Mouse (Mus musculus) CH12.LX (cell line): ENCODE results near the gene Gm20716. TPM values are rescaled to one million over a fixed set of nuclear protein-coding genes. Genes with fewer than 3 reads are reported as not detected.
A peak's percentile ranks its signal among the peaks of the same experiment; 100 is the strongest.

Experiments
- DNase-seq: peaks from one replicate; pipeline ENCODE4 v3.0.0-alpha.2; 2013; ENCODE audit errors: extremely low read depth
- H3K27ac ChIP-seq: 2 replicates; pipeline ENCODE4 v1.5.1; 2012; ENCODE audit warnings: low read depth, mild to moderate bottlenecking, control low read depth, moderate library complexity; ENCODE audit not compliant: insufficient read depth
- H3K27me3 ChIP-seq: replicated peaks from 2 replicates; pipeline ENCODE3; 2012; ENCODE audit warnings: inconsistent platforms
- H3K36me3 ChIP-seq, 2 experiments: replicated peaks in 1 of 2; 2 replicates each; pipeline versions ENCODE3 to v1.6.1; 2012; ENCODE audit warnings: inconsistent platforms in 1 of 2, low read length in 1 of 2, mild to moderate bottlenecking in 1 of 2, mixed read lengths in 1 of 2, moderate library complexity in 1 of 2; ENCODE audit not compliant: control insufficient read depth in 1 of 2, insufficient read depth in 1 of 2
- H3K4me1 ChIP-seq, 2 experiments: 2 replicates each; pipeline ENCODE4 v1.6.1; 2012; ENCODE audit warnings: inconsistent platforms in 1 of 2, moderate library complexity in 1 of 2; ENCODE audit not compliant: insufficient read depth in 2 of 2, control insufficient read depth in 1 of 2
- H3K4me2 ChIP-seq: 2 replicates; pipeline ENCODE4 v1.6.1; 2012; ENCODE audit warnings: low read depth, mild to moderate bottlenecking, control low read depth; ENCODE audit not compliant: poor library complexity, insufficient read depth, severe bottlenecking
- H3K4me3 ChIP-seq, 3 experiments: fragments of 150-350 bp in 1 of 3; sonication (generic) in 1 of 3; replicated peaks in 1 of 3; 2 replicates each; pipeline versions ENCODE3 to v1.5.1; 2011 to 2012; ENCODE audit warnings: low read depth in 2 of 3, low read length in 2 of 3, mild to moderate bottlenecking in 2 of 3, moderate library complexity in 2 of 3, control low read depth in 1 of 3, improper control_type of control experiment in 1 of 3, inconsistent platforms in 1 of 3, mixed read lengths in 1 of 3; ENCODE audit not compliant: poor library complexity in 1 of 3
- H3K79me2 ChIP-seq: replicated peaks from 2 replicates; pipeline ENCODE4 v1.6.1; 2012; ENCODE audit warnings: mild to moderate bottlenecking, moderate library complexity; ENCODE audit not compliant: control insufficient read depth, poor library complexity, insufficient read depth, severe bottlenecking; ENCODE audit errors: extremely low read depth
- H3K9ac ChIP-seq: 2 replicates; pipeline ENCODE4 v1.6.1; 2012; ENCODE audit warnings: low read depth, mild to moderate bottlenecking, control low read depth, moderate library complexity; ENCODE audit not compliant: insufficient read depth
- H3K9me3 ChIP-seq: replicated peaks from 2 replicates; pipeline ENCODE3; 2012; ENCODE audit warnings: low read length, inconsistent platforms, mixed read lengths
- BHLHE40 ChIP-seq: IDR thresholded peaks from 2 replicates; pipeline ENCODE4 v1.6.1; 2011; ENCODE audit warnings: mild to moderate bottlenecking, low read depth, low read length, improper control_type of control experiment
- CHD1 ChIP-seq: IDR thresholded peaks from 2 replicates; pipeline ENCODE4 v1.6.1; 2012; ENCODE audit warnings: low read depth, low read length, improper control_type of control experiment, inconsistent platforms
- CTCF ChIP-seq, 2 experiments: IDR thresholded peaks in 1 of 2; conservative IDR thresholded peaks in 1 of 2; 2 replicates each; pipeline ENCODE4 v1.5.1; 2011 to 2012; ENCODE audit warnings: low read depth in 2 of 2, low read length in 2 of 2, improper control_type of control experiment in 1 of 2, inconsistent platforms in 1 of 2, mild to moderate bottlenecking in 1 of 2, moderate library complexity in 1 of 2
- E2F4 ChIP-seq: IDR thresholded peaks from 2 replicates; pipeline ENCODE4 v1.6.1; 2011; ENCODE audit warnings: low read depth, low read length, improper control_type of control experiment; ENCODE audit not compliant: insufficient replicate concordance
- EP300 ChIP-seq: IDR thresholded peaks from 2 replicates; pipeline ENCODE4 v1.6.1; 2011; ENCODE audit warnings: low read length, improper control_type of control experiment
- ETS1 ChIP-seq: conservative IDR thresholded peaks from 2 replicates; pipeline ENCODE4 v1.6.1; 2012; ENCODE audit warnings: low read depth, mild to moderate bottlenecking, inconsistent platforms, low read length, improper control_type of control experiment, moderate library complexity
- HCFC1 ChIP-seq: IDR thresholded peaks from 2 replicates; pipeline ENCODE4 v1.6.1; 2012; ENCODE audit warnings: low read depth, mild to moderate bottlenecking, inconsistent platforms, low read length, improper control_type of control experiment
- IRF4 ChIP-seq: IDR thresholded peaks from 2 replicates; pipeline ENCODE4 v1.6.1; 2014; ENCODE audit warnings: low read depth, mild to moderate bottlenecking, inconsistent platforms, low read length, improper control_type of control experiment
- JUN ChIP-seq: IDR thresholded peaks from 2 replicates; pipeline ENCODE4 v1.6.1; 2011; ENCODE audit warnings: low read depth, mild to moderate bottlenecking, low read length, improper control_type of control experiment, moderate library complexity; ENCODE audit not compliant: insufficient read depth
- KAT2A ChIP-seq: IDR thresholded peaks from 2 replicates; pipeline ENCODE4 v1.6.1; 2012; ENCODE audit warnings: low read length, improper control_type of control experiment, inconsistent platforms; ENCODE audit not compliant: insufficient replicate concordance
- MAFK ChIP-seq: IDR thresholded peaks from 2 replicates; pipeline ENCODE4 v1.6.1; 2011; ENCODE audit warnings: low read length, improper control_type of control experiment; ENCODE audit not compliant: insufficient replicate concordance
- MAX ChIP-seq: IDR thresholded peaks from 2 replicates; pipeline ENCODE4 v1.6.1; 2011; ENCODE audit warnings: low read length, improper control_type of control experiment
- MAZ ChIP-seq: IDR thresholded peaks from 2 replicates; pipeline ENCODE4 v1.6.1; 2012; ENCODE audit warnings: low read depth, mild to moderate bottlenecking, inconsistent platforms, low read length, improper control_type of control experiment, moderate library complexity
- MXI1 ChIP-seq: IDR thresholded peaks from 2 replicates; pipeline ENCODE4 v1.6.1; 2011; ENCODE audit warnings: mild to moderate bottlenecking, low read depth, low read length, improper control_type of control experiment
- MYC ChIP-seq: IDR thresholded peaks from 2 replicates; pipeline ENCODE4 v1.6.1; 2011; ENCODE audit warnings: low read depth, mild to moderate bottlenecking, improper control_type of control experiment, low read length
- NRF1 ChIP-seq: IDR thresholded peaks from 2 replicates; pipeline ENCODE4 v1.6.1; 2014; ENCODE audit warnings: low read depth, mild to moderate bottlenecking, inconsistent platforms, low read length, improper control_type of control experiment, moderate library complexity
- SIN3A ChIP-seq: IDR thresholded peaks from 2 replicates; pipeline ENCODE4 v1.6.1; 2012; ENCODE audit warnings: low read length, improper control_type of control experiment, inconsistent platforms
- TBP ChIP-seq: conservative IDR thresholded peaks from 2 replicates; pipeline ENCODE4 v1.6.1; 2011; ENCODE audit warnings: low read depth, low read length, improper control_type of control experiment
- UBTF ChIP-seq: IDR thresholded peaks from 2 replicates; pipeline ENCODE4 v1.6.1; 2012; ENCODE audit warnings: low read depth, mild to moderate bottlenecking, inconsistent platforms, low read length, improper control_type of control experiment, moderate library complexity
- USF1 ChIP-seq: IDR thresholded peaks from 2 replicates; pipeline ENCODE4 v1.6.1; 2014; ENCODE audit warnings: low read depth, mild to moderate bottlenecking, inconsistent platforms, low read length, improper control_type of control experiment
- USF2 ChIP-seq: conservative IDR thresholded peaks from 2 replicates; pipeline ENCODE4 v1.6.1; 2011; ENCODE audit warnings: low read depth, low read length, improper control_type of control experiment
- ZC3H11A ChIP-seq: IDR thresholded peaks from 2 replicates; pipeline ENCODE4 v1.6.1; 2012; ENCODE audit warnings: low read depth, mild to moderate bottlenecking, inconsistent platforms, low read length, improper control_type of control experiment
- ZKSCAN1 ChIP-seq: IDR thresholded peaks from 2 replicates; pipeline ENCODE4 v1.6.1; 2012; ENCODE audit warnings: low read depth, inconsistent platforms, low read length, improper control_type of control experiment, borderline replicate concordance
- ZMIZ1 ChIP-seq: IDR thresholded peaks from 2 replicates; pipeline ENCODE4 v1.6.1; 2012; ENCODE audit warnings: low read depth, mild to moderate bottlenecking, inconsistent platforms, low read length, improper control_type of control experiment
- dilution Hi-C: fragments of 300-500 bp; cut with MboI; formaldehyde crosslinking; loops from 2 replicates; pipeline ENCODE4 v1.14.3; 2020; ENCODE audit warnings: low sequenced_read_pairs; ENCODE audit not compliant: extremely low pct_unique_long_range_greater_than_20kb, extremely low pct_ligation_motif_present
- in situ Hi-C: fragments of 300-500 bp; cut with MboI; formaldehyde crosslinking; loops from 3 replicates; pipeline ENCODE4 v1.14.3; 2019; ENCODE audit warnings: low sequenced_read_pairs, low pct_ligation_motif_present, low pct_unique_long_range_greater_than_20kb, mixed read lengths
- polyA plus RNA-seq: library from polyadenylated mRNA; unstranded; fragments of >175 nt; gene quantifications from 2 replicates; pipeline ENCODE4 v1.2.1, GENCODE M21; 2012; ENCODE audit warnings: low read depth; ENCODE audit not compliant: insufficient read length
- total RNA-seq, 2 experiments: library from RNA; depleted of rRNA; stranded (reverse); fragments of 300-350 nt in 1 of 2; fragments of >200 nt in 1 of 2; gene quantifications; 2 replicates each; pipeline ENCODE4 v1.2.3; 2012 to 2014

Gene Gm20716
- total and polyA plus RNA-seq, 3 experiments, result 27.8 to 34.8 (median 28.6) TPM

- in situ Hi-C loops, result no loop called here
- no peak overlapping the region for H3K27ac ChIP-seq
- TF ChIP-seq UBTF (no peak), CTCF (conservative IDR thresholded peaks at IDR 0.05 in 1 of 2, IDR thresholded peaks at IDR 0.05 in 1 of 2; ENCODE audit: low read depth in 2 of 2, low read length in 2 of 2) (no peak), EP300 (no peak), ZKSCAN1 (no peak), HCFC1 (no peak), NRF1 (no peak), MAZ (no peak), ZMIZ1 (no peak), CHD1 (no peak), JUN (no peak), USF2 (no peak), SIN3A (no peak), KAT2A (no peak), MAFK (no peak), E2F4 (no peak), ETS1 (no peak), BHLHE40 (no peak), USF1 (no peak)
- dilution Hi-C loops, result no loop called here
- H3K4me3 ChIP-seq, result no peak overlapping the region
- no peaks in the 10 kb centered on the region; a peak in 1 of 4 replicates for H3K4me1 ChIP-seq
- no peak overlapping the region for H3K9ac ChIP-seq
- peaks cover 44% of the 10 kb centered on the region for H3K27me3 ChIP-seq
- H3K4me2 ChIP-seq, result no peak overlapping the region
- no peaks in the 10 kb centered on the region for H3K9me3 ChIP-seq
- H3K79me2 ChIP-seq, result no peaks in the 10 kb centered on the region
- H3K36me3 ChIP-seq, result no peaks in the 10 kb centered on the region
- DNase-seq, result no peak
Observed at GRCm38 (mm10) chr2:168248167-168248855, 18.1 kb upstream of the Gm20716 start.

- Histone ChIP-seq H3K9me3 (no peaks in the 10 kb centered on the region), H3K79me2 (no peaks in the 10 kb centered on the region), H3K4me2 (no peak overlapping the region), H3K27ac (no peak overlapping the region), H3K4me1 (no peaks in the 10 kb centered on the region), H3K9ac (no peak overlapping the region), H3K36me3 (no peaks in the 10 kb centered on the region), H3K27me3 (peaks cover 51% of the 10 kb centered on the region), H3K4me3 (no peak overlapping the region)
- peak; percentile 26 for DNase-seq
- in situ Hi-C loops (no loop called here), dilution Hi-C loops (no loop called here)
- TF ChIP-seq ZMIZ1, result no peak
- no peak for TF ChIP-seq ZC3H11A
- 0 out of 2 replicates have a peak, but pooled peaks have one; percentile 34 for TF ChIP-seq TBP
- no peak for TF ChIP-seq IRF4
- TF ChIP-seq MYC, result no peak
- TF ChIP-seq MXI1, result no peak
- no peak for TF ChIP-seq MAX
Observed at GRCm38 (mm10) chr2:168245571-168245970, 15.4 kb upstream of the Gm20716 start.
